Mouse (Mus musculus) G1E (cell line): ENCODE results near the gene Hist1h2ab.

Experiments
- CTCF ChIP-seq: IDR thresholded peaks from 2 replicates; pipeline ENCODE4 v1.5.1; 2012; ENCODE audit warnings: low read depth, low read length, inconsistent platforms, mixed read lengths
- GATA1 ChIP-seq: IDR thresholded peaks from 2 replicates; pipeline ENCODE4 v1.6.1; 2012; ENCODE audit warnings: borderline replicate concordance, low read length, inconsistent platforms, mixed read lengths
- POLR2AphosphoS5 ChIP-seq: IDR thresholded peaks from 2 replicates; pipeline ENCODE4 v1.6.1; 2012; ENCODE audit warnings: low read depth, low read length, inconsistent platforms; ENCODE audit not compliant: insufficient replicate concordance
- TAL1 ChIP-seq: conservative IDR thresholded peaks from 2 replicates; pipeline ENCODE4 v1.6.1; 2012; ENCODE audit warnings: low read depth, low read length, inconsistent platforms, mixed read lengths

- TF ChIP-seq CTCF (no peak), TAL1 (no peak), GATA1 (no peak), POLR2AphosphoS5 (peak; percentile 93; the same call in 1 of the 2 replicates)
These were observed 3.6 kb upstream of the Hist1h2ab start for GRCm38 (mm10) chr13:23747081-23747891.
